In the genomic region with DNA sequence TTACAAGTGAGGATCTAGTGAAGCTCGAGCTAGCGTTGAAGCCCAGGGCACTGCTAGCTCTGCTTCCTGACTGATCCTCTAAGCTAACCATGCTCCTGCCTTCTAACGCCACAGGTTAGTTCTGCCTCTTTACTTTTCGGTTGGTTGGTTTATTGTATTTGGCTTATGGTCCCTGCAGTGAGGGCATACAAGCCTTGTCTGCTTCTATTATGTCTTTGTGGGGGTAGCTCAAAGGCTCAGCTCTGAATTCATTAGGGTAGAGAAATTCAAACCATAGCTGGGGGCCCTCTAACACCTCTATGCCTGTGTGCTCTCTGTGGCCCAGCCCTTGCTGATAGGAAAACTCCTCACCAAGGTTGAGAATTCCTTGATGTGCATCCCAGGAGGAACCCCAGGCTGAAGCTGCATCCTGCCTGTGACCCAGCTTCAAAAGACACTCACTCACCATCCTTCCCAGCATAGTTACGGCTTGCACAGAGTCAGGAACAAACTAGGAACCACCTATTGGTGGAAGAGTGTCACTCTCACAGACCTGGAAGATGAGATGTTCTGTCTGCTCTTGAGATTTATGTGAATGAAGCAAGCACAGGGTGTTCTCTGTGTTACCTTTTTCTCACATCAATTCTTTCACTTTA, we compare ENCODE assay signal across 24 mouse cellular contexts.
DNase-seq lines count a peak whose midpoint lies in the region; ATAC-seq lines count a peak whose summit lies in the region.
"Had no signal": no experiment of that assay in that cellular context is flagged by ENCODE, and none has a peak within 500 bp of the region (broad histone marks: within the 10 kb centered on the region; RNA-seq: fewer than 3 reads in every experiment).

No protein-coding gene starts in this region.

- no peaks in the 10 kb centered on the region for H3K36me3 ChIP-seq in forebrain, embryonic 10.5 days (replicated peaks)
- H3K36me3 ChIP-seq in forebrain, embryonic 13.5 days (ENCODE audit: poor library complexity, severe bottlenecking), result no peaks in the 10 kb centered on the region
- H3K36me3 ChIP-seq in heart, embryonic 14.5 days (ENCODE audit: control insufficient read depth, insufficient read depth, low read length), result no peaks in the 10 kb centered on the region
- no peaks in the 10 kb centered on the region for H3K36me3 ChIP-seq in lung, embryonic 16.5 days (ENCODE audit: control insufficient read depth, insufficient read depth, low read length)
- H3K36me3 ChIP-seq: embryonic facial prominence, embryonic 15.5 days; limb, embryonic 13.5 days; liver, embryonic 12.5 days; midbrain, embryonic 10.5 days had no signal

- no peak for ATAC-seq in forebrain, embryonic 13.5 days
- no peak for ATAC-seq in heart, embryonic 14.5 days (ENCODE audit: insufficient number of reproducible peaks, insufficient read depth, low FRiP score, low read depth)
- 0 out of 2 replicates have a peak, but pooled peaks have one; percentile 10 for ATAC-seq in lung, embryonic 16.5 days (ENCODE audit: low read depth)
- ATAC-seq: inflammation-experienced regulatory T-cells, adult 6 months; liver, embryonic 12.5 days had no signal

- no peak overlapping the region for H3K4me3 ChIP-seq in forebrain, embryonic 10.5 days
- no peak overlapping the region for H3K4me3 ChIP-seq in forebrain, embryonic 13.5 days
- H3K4me3 ChIP-seq in heart, embryonic 14.5 days (ENCODE audit: control insufficient read depth in 1 of 2, insufficient read depth in 1 of 2, low read depth in 1 of 2, low read length in 2 of 2), result no peak overlapping the region
- H3K4me3 ChIP-seq in lung, embryonic 16.5 days (ENCODE audit: low read length), result no peak overlapping the region
- H3K4me3 ChIP-seq: embryonic facial prominence, embryonic 15.5 days; limb, embryonic 13.5 days; liver, embryonic 12.5 days; midbrain, embryonic 10.5 days had no signal

- no peaks in the 10 kb centered on the region; the same call in 1 of the 2 replicates for H3K9me3 ChIP-seq in forebrain, embryonic 10.5 days
- no peaks in the 10 kb centered on the region; the same call in 1 of the 2 replicates for H3K9me3 ChIP-seq in forebrain, embryonic 13.5 days (replicated peaks)
- peaks cover 18% of the 10 kb centered on the region for H3K9me3 ChIP-seq in heart, embryonic 14.5 days (ENCODE audit: control insufficient read depth, low read length)
- H3K9me3 ChIP-seq in lung, embryonic 16.5 days (ENCODE audit: control insufficient read depth, low read length), result no peaks in the 10 kb centered on the region
- H3K9me3 ChIP-seq: embryonic facial prominence, embryonic 15.5 days; limb, embryonic 13.5 days had no signal

- H3K4me2 ChIP-seq in forebrain, embryonic 13.5 days, result no peak overlapping the region
- no peak overlapping the region; the same call in 1 of the 2 replicates for H3K4me2 ChIP-seq in heart, embryonic 14.5 days (ENCODE audit: low read length)
- no peak overlapping the region for H3K4me2 ChIP-seq in lung, embryonic 16.5 days (ENCODE audit: low read depth, low read length)
- H3K4me2 ChIP-seq: embryonic facial prominence, embryonic 15.5 days; hindbrain, embryonic 14.5 days; limb, embryonic 13.5 days; liver, embryonic 12.5 days had no signal

- no peak for DNase-seq in forebrain, embryonic 10.5 days (ENCODE audit: extremely low spot score, low spot score)
- DNase-seq in heart, adult 8-10 months (ENCODE audit: low spot score), result no peak
- DNase-seq in lung, postnatal 36 days, result no peak
- DNase-seq in retina, postnatal 1 day, result peak; percentile 60
- no peak for DNase-seq in kidney, postnatal 36 days
- DNase-seq: adrenal gland, postnatal 10 days; cerebellum, adult 9-10 months; heart, postnatal 36 days; kidney, adult 18-20 months; layer of hippocampus, postnatal 36 days; lung, adult 18-20 months; right cerebral cortex, postnatal 25 days; spleen, adult 18-20 months; thymus, postnatal 36 days had no signal

- 58% methylated on average over 5 of the region's 5 CpGs for WGBS in forebrain, embryonic 10.5 days
- 16% methylated on average over 5 of the region's 5 CpGs for WGBS in forebrain, embryonic 13.5 days
- 69% methylated on average over 5 of the region's 5 CpGs for WGBS in heart, embryonic 14.5 days
- 76% methylated on average over 5 of the region's 5 CpGs for WGBS in lung, embryonic 16.5 days

- peaks cover 32% of the 10 kb centered on the region for H3K4me1 ChIP-seq in forebrain, embryonic 10.5 days
- peaks cover 9% of the 10 kb centered on the region for H3K4me1 ChIP-seq in forebrain, embryonic 13.5 days
- H3K4me1 ChIP-seq in heart, embryonic 14.5 days (ENCODE audit: control insufficient read depth in 2 of 2, insufficient read depth in 2 of 2, low read length in 2 of 2), result no peaks in the 10 kb centered on the region
- no peaks in the 10 kb centered on the region for H3K4me1 ChIP-seq in lung, embryonic 16.5 days (replicated peaks; ENCODE audit: control insufficient read depth, insufficient read depth, low read length)
- H3K4me1 ChIP-seq: embryonic facial prominence, embryonic 15.5 days; limb, embryonic 13.5 days; liver, embryonic 12.5 days had no signal

- H3K27me3 ChIP-seq in forebrain, embryonic 10.5 days (ENCODE audit: poor library complexity, severe bottlenecking), result no peaks in the 10 kb centered on the region
- H3K27me3 ChIP-seq in forebrain, embryonic 13.5 days, result no peaks in the 10 kb centered on the region
- H3K27me3 ChIP-seq in heart, embryonic 14.5 days (ENCODE audit: control insufficient read depth, insufficient read depth, low read length), result no peaks in the 10 kb centered on the region
- no peaks in the 10 kb centered on the region for H3K27me3 ChIP-seq in lung, embryonic 16.5 days (ENCODE audit: control insufficient read depth, insufficient read depth, low read depth, low read length)
- H3K27me3 ChIP-seq: embryonic facial prominence, embryonic 15.5 days; limb, embryonic 13.5 days; liver, embryonic 12.5 days had no signal

- H3K9ac ChIP-seq in forebrain, embryonic 13.5 days, result no peak overlapping the region
- no peak overlapping the region for H3K9ac ChIP-seq in heart, embryonic 14.5 days (ENCODE audit: low read length)
- no peak overlapping the region for H3K9ac ChIP-seq in lung, embryonic 16.5 days (ENCODE audit: low read length)
- H3K9ac ChIP-seq: embryonic facial prominence, embryonic 15.5 days; hindbrain, embryonic 14.5 days; limb, embryonic 13.5 days; liver, embryonic 12.5 days had no signal

- peak overlapping the region; percentile 68 for H3K27ac ChIP-seq in forebrain, embryonic 10.5 days
- no peak overlapping the region for H3K27ac ChIP-seq in forebrain, embryonic 13.5 days
- peak overlapping the region; percentile 37 to 41; a peak in 2 of 4 replicates for H3K27ac ChIP-seq in heart, embryonic 14.5 days (replicated peaks in 1 of 2; ENCODE audit: control insufficient read depth in 1 of 2, insufficient read depth in 1 of 2, low read depth in 2 of 2, low read length in 2 of 2)
- H3K27ac ChIP-seq in lung, embryonic 16.5 days (ENCODE audit: low read length), result peak overlapping the region; percentile 11
- H3K27ac ChIP-seq: embryonic facial prominence, embryonic 15.5 days; hindbrain, embryonic 14.5 days; kidney, postnatal 0 days; limb, embryonic 13.5 days; liver, embryonic 12.5 days; midbrain, embryonic 10.5 days had no signal
